Mouse (Mus musculus): ENCODE measurements around the gene Tesk1.

Tesk1 gene

GRCm38 (mm10) chr4:43493186-43493845 is 51.6 kb downstream of the Tesk1 start:
- DNase-seq (ENCODE audit: low read depth) = peak; percentile 99

GRCm38 (mm10) chr4:43493846-43494240 is 52.1 kb downstream of the Tesk1 start:
- DNase-seq (ENCODE audit: low read depth) = peak; percentile 58

GRCm38 (mm10) chr4:43496587-43496986 is 54.8 kb downstream of the Tesk1 start:
- no peak for DNase-seq (ENCODE audit: low read depth)

GRCm38 (mm10) chr4:43497405-43497804 is 55.7 kb downstream of the Tesk1 start:
- DNase-seq (ENCODE audit: low read depth) = no peak
